8 mouse cellular contexts compared by ENCODE assay signal in genomic region chr11:97766154-97766881, GRCm38 (mm10). TPM values are rescaled to one million over a fixed set of nuclear protein-coding genes. Genes with fewer than 3 reads are reported as not detected.
DNase-seq lines count a peak whose midpoint lies in the region; ATAC-seq and TF ChIP-seq lines count a peak whose summit lies in the region.

TSS of gene Cwc25 (minus strand) at chr11:97766556.

- H3K4me3 ChIP-seq in gastrocnemius, adult 2 months, result peak within 1 kb of the TSS; percentile 85
- H3K4me3 ChIP-seq in hindbrain, postnatal 0 days (ENCODE audit: low read length), result peak within 1 kb of the TSS; percentile 89
- peak within 1 kb of the TSS; percentile 85 for H3K4me3 ChIP-seq in left cerebral cortex, adult 2 months

- TF ChIP-seq CTCF in gastrocnemius, adult 2 months (IDR thresholded peaks at IDR 0.05), result no peak
- TF ChIP-seq CTCF in hindbrain, postnatal 0 days (IDR thresholded peaks at IDR 0.05; ENCODE audit: low read depth), result no peak
- no peak for TF ChIP-seq CTCF in left cerebral cortex, adult 2 months (IDR thresholded peaks at IDR 0.05)

- H3K4me2 ChIP-seq in hindbrain, postnatal 0 days (ENCODE audit: low read depth, low read length), result peak within 1 kb of the TSS; percentile 78

- H3K9ac ChIP-seq in hindbrain, postnatal 0 days (replicated peaks; ENCODE audit: low read length), result peak within 1 kb of the TSS; percentile 88

- intact Hi-C loops in gastrocnemius, adult 2 months (cut with DNase I), result no loop called here
- intact Hi-C loops in left cerebral cortex, adult 2 months (cut with DNase I), result loop anchor here (1.0 kb wide), 1 partner anchor 16 kb away; the partner anchor contains the start of gene Rpl23

- peaks cover 7% of the 10 kb centered on the region for H3K4me1 ChIP-seq in hindbrain, postnatal 0 days (ENCODE audit: insufficient read depth, low read length)

- WGBS in hindbrain, postnatal 0 days, result under 1% methylated on average over 38 of the region's 38 CpGs

- H3K9me3 ChIP-seq in hindbrain, postnatal 0 days (ENCODE audit: low read length), result no peaks in the 10 kb centered on the region

- peaks cover 15% of the 10 kb centered on the region for H3K36me3 ChIP-seq in hindbrain, postnatal 0 days (ENCODE audit: insufficient read depth, low read length)

- peak within 1 kb of the TSS; percentile 99 for H3K27ac ChIP-seq in gastrocnemius, adult 2 months
- peak within 1 kb of the TSS; percentile 92 for H3K27ac ChIP-seq in hindbrain, postnatal 0 days
- H3K27ac ChIP-seq in left cerebral cortex, adult 2 months, result peak within 1 kb of the TSS; percentile 90

- ATAC-seq in common myeloid progenitor, adult 5-6 weeks (replicated peaks; ENCODE audit: low read depth, poor library complexity, severe bottlenecking), result peak; percentile 98
- peak; percentile 97 for ATAC-seq in hindbrain, postnatal 0 days
- ATAC-seq in megakaryocyte, adult 5-6 weeks (ENCODE audit: poor library complexity, severe bottlenecking), result peak; percentile 99

- no peaks in the 10 kb centered on the region for H3K27me3 ChIP-seq in hindbrain, postnatal 0 days (ENCODE audit: insufficient read depth, low read length)

- peak; percentile 97 for DNase-seq in ZHBTc4 (ENCODE audit: low read depth, low spot score)
- peak; percentile 96 for DNase-seq in gastrocnemius, adult 2 months
- DNase-seq in hindbrain, postnatal 0 days (ENCODE audit: low spot score), result peak; percentile 98
- DNase-seq in left cerebral cortex, adult 2 months (ENCODE audit: extremely low spot score in 1 of 2, low spot score in 2 of 2), result peak; percentile 94 to 97
- peak; percentile 98 for DNase-seq in right cerebral cortex, adult 2 months (ENCODE audit: low spot score in 2 of 2)
- peak; percentile 95 for DNase-seq in urinary bladder, postnatal 14 days (ENCODE audit: low spot score)

RNA-seq across cellular contexts. Expression of gene Cwc25, which starts in this region (rescaled TPM):
- 14.5 and 21.8 TPM in 2 replicates for total RNA-seq in common myeloid progenitor, adult 5-6 weeks (2017)
- total RNA-seq in gastrocnemius, adult 2 months (2021), result 1 to 10 TPM; 6.2 to 6.5 TPM
- 13.3 and 14.2 TPM in 2 replicates for total RNA-seq in hindbrain, postnatal 0 days (2014; rRNA removed)
- 11.9 and 12.9 TPM in 2 replicates for polyA plus RNA-seq in hindbrain, postnatal 0 days (2015; fragmentation: Nextera tagmentation; extraction: Ambion mirVana)
- 10 to 100 TPM; 19.5 to 21.3 TPM for total RNA-seq in left cerebral cortex, adult 2 months (2021)
- total RNA-seq in megakaryocyte, adult 5-6 weeks (2015), result 11.1 and 11.8 TPM in 2 replicates
- 21.0 and 22.4 TPM in 2 replicates for total RNA-seq in megakaryocyte, adult 5-6 weeks (2017)

Comparison
In these comparisons a context has a peak if more than half of its experiments do, and no peak if none do; other contexts are left out.
1. Peak in every context shown above with its lines: DNase-seq, ATAC-seq, H3K4me3 ChIP-seq and H3K27ac ChIP-seq.